Comparison of ENCODE assay signal across 8 mouse cellular contexts in genomic region chr4:65604504-65605150, GRCm38 (mm10). TPM values are rescaled to one million over a fixed set of nuclear protein-coding genes. Genes with fewer than 3 reads are reported as not detected.
DNase-seq lines count a peak whose midpoint lies in the region; ATAC-seq lines count a peak whose summit lies in the region.

Gene Trim32, plus strand, starts transcription at chr4:65604986.

- peak within 1 kb of the TSS; percentile 44 for H3K4me2 ChIP-seq in hindbrain, embryonic 11.5 days (replicated peaks; ENCODE audit: low read depth, low read length)

- H3K27ac ChIP-seq in hindbrain, embryonic 11.5 days (ENCODE audit: low read depth, low read length): no peak within 1 kb of the TSS

- H3K27me3 ChIP-seq in hindbrain, embryonic 11.5 days (ENCODE audit: control insufficient read depth, insufficient read depth, low read length): no peaks in the 10 kb centered on the region

- DNase-seq in MN1 (ENCODE audit: low spot score): peak; percentile 96
- DNase-seq in cerebellum, adult 8-10 months: peak; percentile 100
- DNase-seq in frontal cortex, adult 2 months (ENCODE audit: extremely low spot score in 1 of 2, low spot score in 1 of 2): peak; percentile 95 to 100
- peak; percentile 99 for DNase-seq in hindbrain, embryonic 11.5 days (ENCODE audit: low spot score)
- peak; percentile 100 for DNase-seq in layer of hippocampus, postnatal 10 days (ENCODE audit: low spot score in 2 of 2)
- peak; percentile 98 for DNase-seq in lung, postnatal 10 days
- peak; percentile 99 for DNase-seq in ovary, postnatal 36 days (ENCODE audit: low spot score)
- DNase-seq in thymus, postnatal 25 days: peak; percentile 100

- peak; percentile 97 for ATAC-seq in hindbrain, embryonic 11.5 days (ENCODE audit: low FRiP score)

- H3K9ac ChIP-seq in hindbrain, embryonic 11.5 days (ENCODE audit: low read depth, low read length): peak within 1 kb of the TSS; percentile 67

- H3K4me3 ChIP-seq in hindbrain, embryonic 11.5 days (ENCODE audit: low read depth, low read length): peak within 1 kb of the TSS; percentile 52

- H3K36me3 ChIP-seq in hindbrain, embryonic 11.5 days (ENCODE audit: control insufficient read depth, insufficient read depth, low read length): no peaks in the 10 kb centered on the region

- no peaks in the 10 kb centered on the region for H3K9me3 ChIP-seq in hindbrain, embryonic 11.5 days (ENCODE audit: control insufficient read depth, low read length)

- 5% methylated on average over 32 of the region's 33 CpGs for WGBS in hindbrain, embryonic 11.5 days

- H3K4me1 ChIP-seq in hindbrain, embryonic 11.5 days (replicated peaks; ENCODE audit: control insufficient read depth, insufficient read depth, low read length): no peaks in the 10 kb centered on the region

RNA-seq across cellular contexts. Expression of gene Trim32, which starts in this region (rescaled TPM):
- polyA plus RNA-seq in frontal cortex, adult 2 months (2012; rRNA removed): 105 and 110 TPM in 2 replicates
- polyA plus RNA-seq in hindbrain, embryonic 11.5 days (2014; fragmentation: Nextera tagmentation; extraction: Ambion mirVana): 65.7 and 69.8 TPM in 2 replicates
- total RNA-seq in layer of hippocampus, postnatal 10 days (2021): 100 to 1,000 TPM; 172 to 183 TPM
